Mouse (Mus musculus): ENCODE data around the gene Cdkal1.

GRCm38 (mm10) chr13:29624929-29625328 is 230.5 kb downstream of the Cdkal1 start:
- TF ChIP-seq CTCF (IDR thresholded peaks at IDR 0.05; ENCODE audit: control insufficient read depth, insufficient read depth, low read length) (no peak), POLR2A (IDR thresholded peaks at IDR 0.05; ENCODE audit: borderline replicate concordance, control insufficient read depth, low read depth, low read length) (no peak)
